Mouse (Mus musculus): ENCODE measurements around the gene Hspb9. TPM values are rescaled to one million over a fixed set of nuclear protein-coding genes. Genes with fewer than 3 reads are reported as not detected.

Hspb9 gene
- total and polyA plus RNA-seq, 2 experiments from 2014 or later: not detected

DNA sequence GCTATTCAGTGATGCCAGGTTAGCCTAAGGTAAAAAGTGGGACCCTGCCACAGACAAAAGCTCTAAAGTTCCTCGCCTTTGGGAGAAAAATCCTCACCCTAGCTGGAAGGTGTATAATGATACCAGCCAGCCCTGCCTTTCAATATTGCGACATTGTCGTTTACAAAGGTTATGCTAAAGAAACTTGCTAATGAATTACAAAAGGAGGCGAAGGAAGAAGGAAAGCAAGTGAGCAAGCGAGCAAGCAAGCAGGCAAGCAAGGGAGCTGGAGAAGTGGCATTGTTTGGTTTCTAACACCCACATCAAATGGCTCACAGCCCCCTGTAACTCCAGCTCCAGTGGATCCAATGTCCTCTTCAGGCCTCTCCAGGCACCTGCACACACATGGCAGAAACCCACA lies 31.1 kb upstream of the Hspb9 start:
- TF ChIP-seq CTCF (IDR thresholded peaks at IDR 0.05): no peak
- Histone ChIP-seq H3K4me3 (ENCODE audit: low read depth, low read length) (no peak overlapping the region), H3K27ac (ENCODE audit: low read depth, low read length) (no peak overlapping the region), H3K4me1 (ENCODE audit: insufficient read depth, low read length) (no peaks in the 10 kb centered on the region), H3K9ac (replicated peaks; ENCODE audit: low read length, poor library complexity, severe bottlenecking) (no peak overlapping the region), H3K4me2 (ENCODE audit: low read depth, low read length, poor library complexity, severe bottlenecking) (no peak overlapping the region), H3K36me3 (ENCODE audit: insufficient read depth, low read length) (no peaks in the 10 kb centered on the region), H3K27me3 (ENCODE audit: insufficient read depth, low read length) (no peaks in the 10 kb centered on the region), H3K9me3 (ENCODE audit: low read length) (no peaks in the 10 kb centered on the region)
- DNase-seq (ENCODE audit: low spot score) (no peak), ATAC-seq (ENCODE audit: low FRiP score) (no peak)
- 76% methylated on average over 5 of the region's 5 CpGs for WGBS

DNA sequence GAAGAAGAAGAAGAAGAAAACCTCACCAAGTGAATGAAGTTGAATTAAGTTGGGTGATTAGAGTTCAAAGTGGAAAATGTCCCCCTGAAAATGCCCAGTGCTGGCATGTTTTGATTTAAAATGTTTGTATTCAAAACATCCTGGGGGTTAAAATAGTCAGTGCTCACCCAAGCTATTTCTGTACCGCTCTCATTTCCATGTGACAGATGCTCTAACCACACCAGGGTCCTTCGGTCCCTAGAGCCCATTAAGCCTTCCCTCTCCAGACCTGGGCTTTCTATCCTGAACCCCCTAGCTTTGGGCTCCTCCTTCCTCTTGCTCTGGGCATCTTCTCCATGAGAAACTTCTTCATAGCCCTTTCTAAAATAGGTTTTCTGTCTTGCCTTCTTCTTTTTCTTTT lies 29.6 kb upstream of the Hspb9 start:
- H3K27ac ChIP-seq (ENCODE audit: low read depth, low read length): no peak overlapping the region
- H3K4me1 ChIP-seq (ENCODE audit: insufficient read depth, low read length): no peaks in the 10 kb centered on the region
- no peaks in the 10 kb centered on the region for H3K36me3 ChIP-seq (ENCODE audit: insufficient read depth, low read length)
- DNase-seq (ENCODE audit: low spot score) (no peak), ATAC-seq (ENCODE audit: low FRiP score) (no peak)
- H3K9ac ChIP-seq (replicated peaks; ENCODE audit: low read length, poor library complexity, severe bottlenecking): no peak overlapping the region
- no peaks in the 10 kb centered on the region for H3K9me3 ChIP-seq (ENCODE audit: low read length)
- no peak for TF ChIP-seq CTCF (IDR thresholded peaks at IDR 0.05)
- H3K4me2 ChIP-seq (ENCODE audit: low read depth, low read length, poor library complexity, severe bottlenecking): no peak overlapping the region
- no peak overlapping the region for H3K4me3 ChIP-seq (ENCODE audit: low read depth, low read length)
- H3K27me3 ChIP-seq (ENCODE audit: insufficient read depth, low read length): no peaks in the 10 kb centered on the region
- WGBS: 80% methylated on average over 2 of the region's 2 CpGs

DNA sequence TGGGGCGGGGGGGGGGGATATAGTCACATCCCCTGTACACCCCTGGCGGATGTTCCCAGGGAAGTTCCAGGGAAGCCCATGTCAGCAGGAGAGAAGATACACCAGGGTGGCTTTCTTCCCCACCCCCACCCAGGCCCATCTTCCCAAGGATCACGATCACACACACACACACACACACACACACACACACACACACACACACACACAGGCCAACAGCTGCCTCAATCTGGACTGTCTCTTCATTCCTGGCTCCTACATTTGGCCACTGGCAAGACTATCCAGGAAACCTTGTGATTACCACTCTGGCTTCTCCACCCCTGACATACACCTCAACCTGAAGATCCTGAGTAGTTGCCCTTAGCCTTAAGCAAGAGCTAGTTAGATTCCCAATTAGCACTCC lies 28.3 kb upstream of the Hspb9 start:
- Histone ChIP-seq H3K27me3 (ENCODE audit: insufficient read depth, low read length) (no peaks in the 10 kb centered on the region), H3K27ac (ENCODE audit: low read depth, low read length) (no peak overlapping the region), H3K36me3 (ENCODE audit: insufficient read depth, low read length) (no peaks in the 10 kb centered on the region), H3K4me3 (ENCODE audit: low read depth, low read length) (no peak overlapping the region), H3K4me1 (ENCODE audit: insufficient read depth, low read length) (no peaks in the 10 kb centered on the region), H3K4me2 (ENCODE audit: low read depth, low read length, poor library complexity, severe bottlenecking) (no peak overlapping the region), H3K9me3 (ENCODE audit: low read length) (no peaks in the 10 kb centered on the region), H3K9ac (replicated peaks; ENCODE audit: low read length, poor library complexity, severe bottlenecking) (no peak overlapping the region)
- TF ChIP-seq CTCF (IDR thresholded peaks at IDR 0.05): no peak
- ATAC-seq (ENCODE audit: low FRiP score) (no peak), DNase-seq (ENCODE audit: low spot score) (no peak)
- 70% methylated on average over 3 of the region's 3 CpGs for WGBS

DNA sequence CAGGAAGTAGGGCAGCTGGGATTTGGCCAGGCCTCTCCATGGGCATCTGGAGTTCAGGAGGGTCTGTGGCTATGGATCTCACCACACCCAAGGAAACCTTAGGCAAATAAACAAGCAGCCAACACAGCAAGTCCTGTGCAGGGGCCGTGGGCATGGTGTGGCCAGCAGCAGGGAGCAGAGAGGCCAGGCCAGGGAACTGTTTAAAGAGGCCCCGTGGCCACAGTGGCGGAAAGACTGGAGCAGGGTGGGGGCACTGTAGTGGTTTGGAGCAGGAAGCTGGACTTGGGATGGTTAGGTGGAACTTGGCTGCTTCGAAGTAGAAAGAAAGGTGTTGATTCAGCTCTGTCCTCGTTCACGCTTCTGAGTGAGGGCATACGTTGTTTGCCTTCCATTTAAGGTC lies 26.4 kb upstream of the Hspb9 start:
- H3K27ac ChIP-seq (ENCODE audit: low read depth, low read length): no peak overlapping the region
- no peak for ATAC-seq (ENCODE audit: low FRiP score)
- WGBS: 83% methylated on average over 7 of the region's 7 CpGs
- H3K27me3 ChIP-seq (ENCODE audit: insufficient read depth, low read length): peaks cover 8% of the 10 kb centered on the region
- no peaks in the 10 kb centered on the region for H3K9me3 ChIP-seq (ENCODE audit: low read length)
- no peak overlapping the region for H3K4me2 ChIP-seq (ENCODE audit: low read depth, low read length, poor library complexity, severe bottlenecking)
- no peaks in the 10 kb centered on the region for H3K4me1 ChIP-seq (ENCODE audit: insufficient read depth, low read length)
- TF ChIP-seq CTCF (IDR thresholded peaks at IDR 0.05): no peak
- DNase-seq (ENCODE audit: low spot score): no peak
- no peak overlapping the region for H3K9ac ChIP-seq (replicated peaks; ENCODE audit: low read length, poor library complexity, severe bottlenecking)
- no peaks in the 10 kb centered on the region for H3K36me3 ChIP-seq (ENCODE audit: insufficient read depth, low read length)
- no peak overlapping the region for H3K4me3 ChIP-seq (ENCODE audit: low read depth, low read length)

DNA sequence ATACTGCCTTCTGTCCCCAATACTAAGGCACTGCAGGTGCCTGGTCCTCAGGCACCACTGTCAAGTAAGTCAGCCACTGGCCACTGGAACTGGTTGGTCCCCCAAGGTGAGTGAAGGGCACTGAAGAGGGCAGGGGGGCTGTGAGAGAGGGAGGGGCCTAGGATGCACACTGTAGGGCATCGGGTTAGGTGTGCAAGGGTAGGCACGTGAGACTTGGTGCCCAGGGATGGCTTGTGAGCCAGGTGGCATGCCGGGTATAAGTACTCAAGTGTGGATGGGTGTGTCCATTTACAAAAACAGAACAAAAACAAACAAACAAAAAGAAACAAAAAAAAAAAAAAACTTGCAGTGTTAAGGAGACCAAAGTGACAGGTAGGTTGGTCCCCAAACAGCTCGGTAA lies 25.2 kb upstream of the Hspb9 start:
- H3K27me3 ChIP-seq (ENCODE audit: insufficient read depth, low read length): peaks cover 10% of the 10 kb centered on the region
- no peak overlapping the region for H3K27ac ChIP-seq (ENCODE audit: low read depth, low read length)
- no peaks in the 10 kb centered on the region for H3K9me3 ChIP-seq (ENCODE audit: low read length)
- no peak overlapping the region for H3K4me3 ChIP-seq (ENCODE audit: low read depth, low read length)
- H3K4me2 ChIP-seq (ENCODE audit: low read depth, low read length, poor library complexity, severe bottlenecking): no peak overlapping the region
- ATAC-seq (ENCODE audit: low FRiP score) (no peak), DNase-seq (ENCODE audit: low spot score) (no peak)
- WGBS: 80% methylated on average over 4 of the region's 4 CpGs
- no peak overlapping the region for H3K9ac ChIP-seq (replicated peaks; ENCODE audit: low read length, poor library complexity, severe bottlenecking)
- TF ChIP-seq CTCF (IDR thresholded peaks at IDR 0.05): no peak
- no peaks in the 10 kb centered on the region for H3K36me3 ChIP-seq (ENCODE audit: insufficient read depth, low read length)
- no peaks in the 10 kb centered on the region for H3K4me1 ChIP-seq (ENCODE audit: insufficient read depth, low read length)

DNA sequence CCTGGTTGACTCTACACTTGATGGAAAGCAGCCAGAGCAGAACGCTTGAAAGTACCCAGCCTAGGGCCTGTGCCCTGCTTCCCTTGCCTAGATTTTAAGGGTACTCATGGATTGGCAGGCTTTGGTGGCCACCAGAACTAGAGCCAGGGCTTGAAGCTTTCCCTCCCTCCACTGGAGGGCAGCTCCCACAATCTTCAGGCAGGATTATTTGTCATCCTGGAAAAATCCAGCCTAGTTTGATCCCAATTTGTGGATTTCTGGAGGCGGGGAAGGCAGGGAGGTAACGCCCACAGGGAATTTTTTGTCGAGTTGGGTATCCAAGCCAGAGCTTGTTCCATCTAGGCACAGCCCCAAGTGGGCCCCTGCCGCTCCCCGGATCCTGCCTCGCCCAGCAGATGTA lies 23.3 kb upstream of the Hspb9 start:
- H3K9me3 ChIP-seq (ENCODE audit: low read length): no peaks in the 10 kb centered on the region
- no peaks in the 10 kb centered on the region for H3K4me1 ChIP-seq (ENCODE audit: insufficient read depth, low read length)
- no peak for ATAC-seq (ENCODE audit: low FRiP score)
- 0 out of 2 replicates have a peak, but pooled peaks have one; percentile 12 for TF ChIP-seq CTCF (IDR thresholded peaks at IDR 0.05)
- H3K4me2 ChIP-seq (ENCODE audit: low read depth, low read length, poor library complexity, severe bottlenecking): no peak overlapping the region
- H3K27me3 ChIP-seq (ENCODE audit: insufficient read depth, low read length): peaks cover 10% of the 10 kb centered on the region
- no peak overlapping the region for H3K9ac ChIP-seq (replicated peaks; ENCODE audit: low read length, poor library complexity, severe bottlenecking)
- no peak overlapping the region for H3K4me3 ChIP-seq (ENCODE audit: low read depth, low read length)
- H3K27ac ChIP-seq (ENCODE audit: low read depth, low read length): no peak overlapping the region
- WGBS: 78% methylated on average over 7 of the region's 7 CpGs
- no peaks in the 10 kb centered on the region for H3K36me3 ChIP-seq (ENCODE audit: insufficient read depth, low read length)
- DNase-seq (ENCODE audit: low spot score): no peak

Measured in midbrain, postnatal 0 days (tissue).